Mouse (Mus musculus) heart, postnatal 0 days (tissue): ENCODE results near the gene Rpusd3.

Source experiments
- CTCF ChIP-seq: IDR thresholded peaks from 2 replicates; pipeline ENCODE4 v1.5.1; 2016; ENCODE audit warnings: antibody characterized with exemption, control low read depth, low read depth
- EP300 ChIP-seq: IDR thresholded peaks from 2 replicates; pipeline ENCODE4 v1.6.1; 2016; ENCODE audit warnings: antibody characterized with exemption, low read depth

DNA sequence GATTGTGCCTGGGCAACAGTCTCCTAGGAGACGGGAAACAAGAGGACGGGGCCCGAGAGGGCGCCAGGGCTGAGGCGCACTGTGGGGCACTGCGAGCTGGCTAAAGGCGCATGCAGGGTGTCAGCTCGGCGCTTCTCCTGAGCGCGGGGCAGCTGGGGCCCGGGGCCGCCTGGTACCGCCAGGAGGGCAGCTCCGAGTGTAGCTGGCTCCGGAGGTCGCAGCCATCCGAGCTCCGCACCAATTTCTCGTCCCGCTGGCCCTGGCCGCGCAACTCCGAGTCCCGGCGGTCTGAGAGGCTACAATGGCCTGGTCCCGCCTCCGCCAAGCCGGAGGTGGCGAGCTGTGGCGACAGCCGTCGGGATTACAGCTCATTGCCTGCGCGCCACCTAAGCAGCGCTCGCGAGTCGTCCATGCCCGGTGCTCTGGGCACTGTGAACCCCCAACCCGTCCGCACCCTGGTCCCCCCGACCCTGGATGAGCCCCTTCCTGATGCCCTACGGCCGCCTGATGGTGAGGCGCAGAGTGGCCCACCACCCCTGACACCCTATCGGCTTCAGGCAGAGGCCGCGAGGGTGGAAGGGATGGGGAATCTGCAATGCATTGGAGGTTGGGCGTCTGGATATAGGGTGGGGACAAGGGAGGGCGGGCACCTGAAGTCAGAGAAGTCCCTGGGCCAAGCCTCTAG lies 26.6 kb downstream of the Rpusd3 start:
- TF ChIP-seq CTCF (no peak), EP300 (no peak)
